ENCODE assay signal across 12 mouse cellular contexts in genomic region chr5:64313481-64313880, GRCm38 (mm10).
DNase-seq lines count a peak whose midpoint lies in the region; ATAC-seq and TF ChIP-seq lines count a peak whose summit lies in the region.
"Had no signal": no experiment of that assay in that cellular context is flagged by ENCODE, and none has a peak within 500 bp of the region (broad histone marks: within the 10 kb centered on the region; RNA-seq: fewer than 3 reads in every experiment).

No protein-coding gene starts in this region.

- H3K27ac ChIP-seq in kidney, embryonic 14.5 days (ENCODE audit: low read depth, low read length): 0 out of 2 replicates have a peak overlapping the region, but pooled peaks have one; percentile 25
- no peak overlapping the region for H3K27ac ChIP-seq in hindbrain, embryonic 15.5 days (replicated peaks)
- H3K27ac ChIP-seq in midbrain, embryonic 12.5 days (replicated peaks): peak overlapping the region; percentile 86
- H3K27ac ChIP-seq: heart, embryonic 15.5 days; limb, embryonic 13.5 days had no signal

- H3K4me2 ChIP-seq in kidney, embryonic 14.5 days (replicated peaks; ENCODE audit: low read depth, low read length): no peak overlapping the region
- H3K4me2 ChIP-seq in hindbrain, embryonic 15.5 days: no peak overlapping the region
- no peak overlapping the region for H3K4me2 ChIP-seq in midbrain, embryonic 12.5 days (replicated peaks)
- H3K4me2 ChIP-seq: heart, embryonic 15.5 days; limb, embryonic 13.5 days had no signal

- H3K4me3 ChIP-seq in kidney, embryonic 14.5 days (ENCODE audit: low read length): no peak overlapping the region
- no peak overlapping the region for H3K4me3 ChIP-seq in hindbrain, embryonic 15.5 days
- no peak overlapping the region for H3K4me3 ChIP-seq in midbrain, embryonic 12.5 days
- H3K4me3 ChIP-seq: heart, embryonic 15.5 days; limb, embryonic 13.5 days had no signal

- TF ChIP-seq CTCF in brain, embryonic 14.5 days (IDR thresholded peaks at IDR 0.05; ENCODE audit: borderline replicate concordance, extremely low read depth, insufficient read depth, insufficient read length): peak; percentile 20; the same call in 1 of the 2 replicates

- no peak for DNase-seq in kidney, postnatal 25 days
- DNase-seq in brain, embryonic 14.5 days (ENCODE audit: low read depth): no peak
- DNase-seq in right cerebral cortex, adult 2 months (ENCODE audit: low spot score in 2 of 2): no peak
- DNase-seq in layer of hippocampus, adult 9-10 months (ENCODE audit: low spot score): no peak
- DNase-seq in heart, adult 8-10 months (ENCODE audit: low spot score): no peak
- DNase-seq: thymus, adult 18-20 months had no signal

- H3K4me1 ChIP-seq in kidney, embryonic 14.5 days (ENCODE audit: control insufficient read depth, insufficient read depth, low read length): peaks cover 21% of the 10 kb centered on the region
- peaks cover 25% of the 10 kb centered on the region for H3K4me1 ChIP-seq in hindbrain, embryonic 15.5 days (replicated peaks)
- H3K4me1 ChIP-seq in midbrain, embryonic 12.5 days: peaks cover 26% of the 10 kb centered on the region

- WGBS in kidney, embryonic 14.5 days: 88% methylated on average over 1 of the region's 1 CpGs
- 89% methylated on average over 1 of the region's 1 CpGs for WGBS in hindbrain, embryonic 15.5 days
- 88% methylated on average over 1 of the region's 1 CpGs for WGBS in midbrain, embryonic 12.5 days

- peak; percentile 29; the same call in 1 of the 2 replicates for ATAC-seq in kidney, embryonic 14.5 days (ENCODE audit: low FRiP score, low TSS enrichment)
- peak; percentile 39; the same call in 1 of the 2 replicates for ATAC-seq in hindbrain, embryonic 15.5 days (ENCODE audit: low FRiP score, low read depth)
- no peak for ATAC-seq in midbrain, embryonic 12.5 days (ENCODE audit: low FRiP score, low read depth)
- ATAC-seq: CD4-positive, CD25-positive, alpha-beta regulatory T cell, adult 4 months had no signal

- no peak for TF ChIP-seq POLR2A in brain, embryonic 14.5 days (IDR thresholded peaks at IDR 0.05; ENCODE audit: borderline replicate concordance, extremely low read depth, insufficient read depth, insufficient read length, poor library complexity, severe bottlenecking)

- H3K9me3 ChIP-seq in kidney, embryonic 14.5 days (ENCODE audit: control insufficient read depth, low read length): no peaks in the 10 kb centered on the region
- no peaks in the 10 kb centered on the region for H3K9me3 ChIP-seq in hindbrain, embryonic 15.5 days
- no peaks in the 10 kb centered on the region for H3K9me3 ChIP-seq in midbrain, embryonic 12.5 days
- H3K9me3 ChIP-seq: heart, embryonic 15.5 days; limb, embryonic 13.5 days had no signal

- no peak overlapping the region for H3K9ac ChIP-seq in kidney, embryonic 14.5 days (ENCODE audit: low read depth, low read length)
- H3K9ac ChIP-seq in hindbrain, embryonic 15.5 days: no peak overlapping the region
- no peak overlapping the region for H3K9ac ChIP-seq in midbrain, embryonic 12.5 days (replicated peaks)
- H3K9ac ChIP-seq: heart, embryonic 15.5 days; limb, embryonic 13.5 days had no signal

- H3K36me3 ChIP-seq in kidney, embryonic 14.5 days (ENCODE audit: control insufficient read depth, insufficient read depth, low read length): peaks cover 8% of the 10 kb centered on the region; the same call in 1 of the 2 replicates
- H3K36me3 ChIP-seq in hindbrain, embryonic 15.5 days: no peaks in the 10 kb centered on the region
- H3K36me3 ChIP-seq in midbrain, embryonic 12.5 days: 0 out of 2 replicates have a peak, but pooled peaks cover 4% of the 10 kb centered on the region

- H3K27me3 ChIP-seq in kidney, embryonic 14.5 days (ENCODE audit: control insufficient read depth, insufficient read depth, low read length): no peaks in the 10 kb centered on the region
- no peaks in the 10 kb centered on the region for H3K27me3 ChIP-seq in hindbrain, embryonic 15.5 days
- H3K27me3 ChIP-seq in midbrain, embryonic 12.5 days: no peaks in the 10 kb centered on the region
- H3K27me3 ChIP-seq: heart, embryonic 15.5 days; limb, embryonic 13.5 days had no signal
